Mouse (Mus musculus) left cerebral cortex, postnatal 14 days (tissue): Measurements from ENCODE around the gene Rac2. TPM values are rescaled to one million over a fixed set of nuclear protein-coding genes. Genes with fewer than 3 reads are reported as not detected.

Experiments
- DNase-seq, 2 experiments: peaks; one replicate each; pipeline ENCODE4 v3.0.0; 2021 to 2022; ENCODE audit warnings: low spot score in 2 of 2, mixed read lengths in 1 of 2
- intact Hi-C: fragments of 180-260 bp; cut with DNase I; formaldehyde crosslinking; loops from one replicate; pipeline ENCODE4 v1.15.1; 2025
- total RNA-seq, 2 experiments: library from RNA; stranded (reverse); gene quantifications; 2 replicates each; pipeline ENCODE4 v1.2.3; 2021

Rac2 gene
- total RNA-seq, 2 experiments from 2014 or later = 2.3 to 4.6 TPM

DNA sequence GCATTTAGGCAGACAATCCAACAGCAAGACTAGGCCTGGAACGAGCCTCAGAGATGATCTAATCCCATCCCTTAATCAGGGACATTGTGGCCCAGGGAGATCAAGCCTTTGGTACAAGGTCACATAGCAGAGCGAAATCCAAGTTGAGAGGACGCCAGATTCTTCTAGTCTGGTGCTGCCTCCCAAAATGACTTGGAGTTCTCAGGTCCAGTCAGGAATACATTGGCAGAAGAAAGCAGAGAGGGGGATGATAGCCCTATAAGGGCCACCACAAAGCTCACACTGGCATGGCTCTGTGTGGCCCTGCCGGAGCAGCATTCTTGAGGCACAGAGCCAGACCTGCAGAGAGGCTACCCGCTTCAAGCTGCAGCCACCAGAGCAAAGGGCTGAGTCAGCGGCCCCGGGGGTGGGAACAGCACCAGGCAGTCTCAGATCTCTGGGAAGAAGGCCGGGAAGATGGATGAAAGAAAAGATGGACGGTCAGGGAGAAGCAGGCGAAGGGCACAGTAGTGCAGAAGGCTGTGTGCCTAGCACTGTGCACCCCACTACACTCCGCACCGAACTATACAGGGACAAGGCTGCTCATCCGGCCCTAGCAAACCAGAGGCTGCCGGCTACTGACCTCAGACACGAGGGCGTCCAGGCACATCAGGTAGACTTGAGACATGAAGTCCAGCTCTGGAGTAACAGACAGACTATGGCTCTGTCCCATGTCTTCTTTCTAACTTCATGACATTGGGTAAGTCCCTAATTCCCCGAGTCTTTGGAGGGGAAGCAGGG, 41.7 kb downstream of the Rac2 start, which contains the start of gene C1qtnf6:
TSS of gene C1qtnf6 (minus strand) at position 746 of the 780 bp plus-strand sequence.
- no peak for DNase-seq
- intact Hi-C loops = loop anchor here (10.0 kb wide), 1 partner anchor 176 kb away; no protein-coding TSS in a partner anchor

GRCm38 (mm10) chr15:78530141-78530540, 42.4 kb downstream of the Rac2 start:
- intact Hi-C loops = loop anchor here (10.0 kb wide), 1 partner anchor 175 kb away; no protein-coding TSS in a partner anchor
- DNase-seq = no peak

DNA sequence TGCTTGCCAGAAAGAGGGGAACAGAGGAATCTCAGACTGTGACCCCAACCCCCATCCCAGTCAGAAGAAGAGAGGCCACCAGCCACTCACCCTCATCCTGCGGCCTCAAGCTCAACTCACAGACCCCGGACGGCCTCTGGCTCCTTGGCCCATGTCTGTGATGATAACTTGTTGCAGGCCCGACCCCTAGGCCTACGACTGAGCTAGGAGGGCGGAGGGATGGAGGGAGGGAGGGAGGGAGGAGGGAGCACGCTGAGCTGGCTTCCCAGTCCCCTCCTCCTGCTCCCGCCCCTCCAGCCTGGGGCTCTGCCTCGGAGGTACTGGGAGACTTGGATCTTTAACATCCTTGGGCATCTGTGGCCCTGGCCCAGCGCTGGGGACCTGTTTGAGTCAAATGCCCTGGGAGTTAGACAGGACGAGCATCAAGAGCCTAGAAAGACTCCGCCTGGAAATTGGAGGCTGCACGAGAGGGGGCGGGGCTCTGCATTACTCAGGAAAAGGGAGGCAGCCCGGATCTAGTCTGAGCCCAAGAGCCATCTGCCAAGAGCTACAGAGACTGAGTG, 43.1 kb downstream of the Rac2 start:
- intact Hi-C loops = loop anchor here (2.0 kb wide), 1 partner anchor 83 kb away; no protein-coding TSS in a partner anchor

DNA sequence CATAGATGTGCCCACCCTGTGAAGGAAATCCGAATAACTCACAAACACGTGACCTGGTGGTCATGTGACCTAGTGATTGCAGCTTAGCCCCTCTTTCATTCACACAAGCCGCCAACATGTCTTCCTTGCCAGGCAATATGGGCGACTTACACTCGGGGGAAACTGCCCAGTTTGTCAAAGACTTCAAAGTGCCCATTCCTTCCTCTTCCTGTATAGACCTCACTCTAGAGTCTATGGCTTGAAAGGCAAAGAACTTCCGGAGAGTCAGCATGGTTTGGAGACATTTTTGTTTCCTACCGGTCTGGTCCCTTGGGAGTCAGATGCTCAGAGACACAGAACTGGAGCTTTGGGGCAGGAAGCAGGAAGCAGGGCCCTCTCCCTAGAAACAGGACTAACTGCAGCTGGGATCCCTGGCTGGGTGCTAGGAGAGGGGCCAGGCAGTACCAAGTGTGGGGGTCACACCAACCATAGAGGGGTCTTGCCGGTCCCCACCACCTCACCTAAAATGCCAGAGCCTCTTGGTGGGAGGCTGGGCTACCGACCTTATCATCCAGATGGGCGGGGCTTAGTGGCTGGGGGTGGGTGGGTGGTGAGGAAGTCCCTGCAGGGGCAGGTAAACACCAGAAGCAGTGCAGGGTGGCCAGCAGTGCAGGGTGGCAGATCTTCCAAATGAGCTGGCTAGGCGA, 43.7 kb downstream of the Rac2 start:
- intact Hi-C loops = loop anchor here (2.0 kb wide), 1 partner anchor 82 kb away; no protein-coding TSS in a partner anchor
- no peak for DNase-seq

More for the DNA sequence above, 43.1 kb downstream of the Rac2 start:
- peak; percentile 68 to 84 for DNase-seq

DNA sequence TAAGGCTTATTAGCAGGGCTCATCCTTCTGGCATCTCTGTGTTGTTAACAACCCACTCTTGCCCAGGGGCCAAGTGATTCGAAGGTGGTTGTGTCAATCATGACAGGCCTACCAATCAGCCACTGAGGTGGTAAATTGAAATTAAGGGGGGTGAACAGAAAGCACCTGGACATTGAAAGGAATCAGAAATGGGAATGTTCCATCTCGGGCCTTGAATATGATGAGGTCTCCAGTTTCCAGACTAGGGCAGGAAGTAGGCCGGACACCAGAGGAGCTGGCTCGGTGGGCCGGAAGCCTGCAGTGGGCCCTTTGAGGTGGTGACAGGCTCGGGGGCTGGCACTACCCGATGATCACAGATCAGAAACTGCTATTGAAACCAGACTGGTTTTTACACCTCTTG, 44.6 kb downstream of the Rac2 start:
- DNase-seq = peak; percentile 76 to 79
- intact Hi-C loops = loop anchor here (2.0 kb wide), 1 partner anchor 81 kb away; no protein-coding TSS in a partner anchor

DNA sequence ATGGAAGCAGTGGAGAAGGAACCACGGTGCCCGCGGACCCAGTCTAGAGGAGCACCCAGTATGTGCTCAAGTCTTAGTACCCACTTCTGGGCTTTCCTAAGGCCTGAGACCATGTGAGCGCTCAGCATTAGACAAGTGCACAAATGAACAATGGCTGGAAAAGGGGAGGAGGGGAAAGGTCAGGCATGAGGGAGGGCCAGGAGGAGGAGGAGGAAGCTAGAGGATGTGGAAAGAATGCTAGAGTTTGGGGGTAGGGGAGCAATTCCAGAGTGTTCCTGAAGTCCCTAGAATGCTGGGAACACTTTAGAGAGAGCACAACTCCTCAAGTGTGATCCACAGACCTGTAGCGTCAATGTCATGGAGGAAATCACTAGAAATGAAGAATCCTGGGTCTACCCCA, 48.4 kb downstream of the Rac2 start:
- DNase-seq = no peak
- intact Hi-C loops = no loop called here

- no peak for DNase-seq
- intact Hi-C loops = no loop called here
These were observed 50.7 kb downstream of the Rac2 start for GRCm38 (mm10) chr15:78521892-78522291.

DNA sequence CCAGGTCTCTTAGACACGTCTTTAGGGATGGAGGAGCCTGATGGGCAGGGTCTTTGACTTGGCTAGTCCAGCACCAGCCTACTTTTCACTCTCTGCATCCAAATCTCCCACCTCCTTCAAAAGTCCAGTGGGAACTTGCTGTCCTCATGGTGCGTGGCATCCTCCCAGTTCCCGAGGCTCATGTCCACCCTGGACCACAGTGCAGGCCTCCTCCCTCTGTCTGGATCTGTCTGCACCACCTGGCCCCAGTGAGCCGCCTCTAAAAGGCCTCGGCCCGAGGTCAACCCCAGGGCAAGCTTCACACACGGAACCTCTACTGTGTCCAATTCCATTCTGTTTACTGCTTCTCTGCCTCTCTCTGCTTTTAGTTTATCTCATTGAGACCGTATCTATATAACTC, 51.3 kb downstream of the Rac2 start:
- intact Hi-C loops = no loop called here
- no peak for DNase-seq

DNA sequence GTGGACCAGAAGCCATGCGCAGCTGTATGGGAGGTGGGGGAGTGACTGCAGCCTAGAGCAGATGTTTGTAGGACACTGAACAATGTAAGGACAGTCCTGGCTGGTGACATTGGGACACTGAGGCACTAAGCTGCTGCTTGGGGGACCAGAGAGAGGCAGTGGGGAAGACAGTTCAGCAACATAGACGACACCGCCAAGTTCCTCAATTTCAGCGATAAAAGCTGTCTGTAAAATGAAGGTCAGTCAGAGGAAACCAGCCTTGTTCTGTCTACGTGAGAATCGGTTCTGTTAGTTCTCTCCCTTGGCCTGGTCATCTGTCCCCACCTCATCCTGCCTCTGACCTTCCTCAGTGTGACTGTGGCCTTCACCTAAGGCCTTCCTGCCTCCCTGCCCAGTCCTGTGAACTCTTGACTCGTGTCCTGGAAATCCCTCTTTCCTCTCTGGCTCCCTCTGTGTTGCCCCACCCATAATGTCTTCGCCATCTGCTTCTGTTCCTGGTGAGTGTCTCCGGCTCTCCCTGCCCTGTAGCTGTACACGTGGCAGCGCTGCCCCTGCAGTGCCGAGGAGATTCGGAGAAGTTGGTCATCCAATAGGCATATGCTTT, 52.4 kb downstream of the Rac2 start:
- intact Hi-C loops = no loop called here
- no peak for DNase-seq

DNA sequence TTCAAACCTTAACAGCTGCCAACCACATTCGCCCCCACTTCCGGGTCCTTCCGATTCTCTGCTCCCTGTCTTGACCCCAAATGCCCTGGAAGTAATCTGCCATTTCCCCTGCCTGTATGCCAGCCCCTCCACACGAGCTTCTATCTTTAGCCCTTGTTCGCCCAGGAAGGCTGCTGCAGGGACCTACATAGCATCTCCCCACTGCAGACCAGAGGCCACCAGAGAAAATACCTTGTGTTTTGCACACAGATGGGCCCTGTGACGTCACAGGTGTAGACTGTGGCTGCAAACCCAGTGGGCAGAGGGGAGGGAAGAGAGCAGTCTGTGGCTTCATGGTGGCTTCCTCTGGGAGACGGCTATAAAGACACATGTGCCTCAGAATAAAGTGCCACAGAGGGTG, 54.4 kb downstream of the Rac2 start:
- intact Hi-C loops = no loop called here
- DNase-seq = no peak

DNA sequence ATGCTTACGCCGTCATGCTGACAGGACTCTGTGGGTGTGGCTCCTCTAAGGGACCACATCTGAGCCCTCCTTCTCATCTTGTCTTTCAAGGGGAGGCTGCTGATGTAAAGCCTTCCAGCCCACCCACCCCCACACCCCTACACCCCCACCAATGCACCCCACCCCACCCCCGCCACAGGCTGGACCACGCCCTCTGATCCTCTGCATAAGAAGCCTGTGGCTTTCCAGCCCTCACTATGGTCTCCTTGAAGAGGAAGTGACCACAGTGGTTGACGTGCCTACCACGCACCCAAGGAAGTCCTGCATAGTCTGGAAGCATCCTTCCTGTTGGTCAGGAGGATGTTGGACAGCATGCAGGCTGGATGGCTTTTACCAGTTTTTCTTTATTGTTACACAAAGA, 56.8 kb downstream of the Rac2 start:
- intact Hi-C loops = no loop called here
- no peak for DNase-seq

GRCm38 (mm10) chr15:78514393-78515146, 58.0 kb downstream of the Rac2 start:
- peak; percentile 83 to 87 for DNase-seq
- intact Hi-C loops = loop anchor here (5.0 kb wide), 1 partner anchor 68 kb away; no protein-coding TSS in a partner anchor

- no peak for DNase-seq
- intact Hi-C loops = loop anchor here (5.0 kb wide), 1 partner anchor 69 kb away; no protein-coding TSS in a partner anchor
These were observed 59.6 kb downstream of the Rac2 start for GRCm38 (mm10) chr15:78513019-78513418.

- intact Hi-C loops = loop anchor here (5.0 kb wide), 1 partner anchor 70 kb away; no protein-coding TSS in a partner anchor
- DNase-seq = no peak
These were observed 60.6 kb downstream of the Rac2 start for GRCm38 (mm10) chr15:78511951-78512350.

- no peak for DNase-seq
- intact Hi-C loops = loop anchor here (5.0 kb wide), 1 partner anchor 72 kb away; no protein-coding TSS in a partner anchor
These were observed 61.8 kb downstream of the Rac2 start for GRCm38 (mm10) chr15:78510736-78511135.

DNA sequence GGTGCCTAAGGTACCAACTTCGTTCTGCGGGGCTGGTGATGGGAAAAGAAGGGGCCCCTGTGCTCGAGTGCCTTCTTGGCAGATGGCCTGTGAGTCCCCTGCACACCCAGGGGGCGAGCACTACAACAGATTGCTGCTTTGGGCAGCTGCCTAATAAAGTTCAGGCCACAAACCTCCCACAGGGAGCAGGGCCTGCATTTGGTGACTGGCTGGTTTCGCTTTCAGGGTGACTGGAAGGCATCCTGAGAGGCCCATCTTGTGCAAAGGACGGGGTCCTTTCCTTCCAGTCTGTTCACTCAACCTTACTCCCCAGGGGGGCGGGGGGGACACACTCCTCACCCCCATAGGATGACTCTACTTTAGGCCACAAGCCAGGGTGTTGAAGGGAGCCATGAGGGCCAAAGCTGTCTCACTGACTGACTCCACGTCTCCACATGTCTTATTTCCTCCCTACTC, 62.4 kb downstream of the Rac2 start:
- intact Hi-C loops = loop anchor here (5.0 kb wide), 1 partner anchor 72 kb away; no protein-coding TSS in a partner anchor

GRCm38 (mm10) chr15:78509297-78509899, 63.2 kb downstream of the Rac2 start:
- no peak for DNase-seq
- intact Hi-C loops = no loop called here

More for the DNA sequence above, 62.4 kb downstream of the Rac2 start:
- DNase-seq = no peak
